Mouse (Mus musculus) gonadal fat pad, adult 2 months (tissue): ENCODE measurements around the gene Hoxc8. TPM values are rescaled to one million over a fixed set of nuclear protein-coding genes. Genes with fewer than 3 reads are reported as not detected.

Experiments
- DNase-seq: peaks from one replicate; pipeline ENCODE4 v3.0.0-alpha.2; 2012; ENCODE audit warnings: low read depth
- polyA plus RNA-seq: library from polyadenylated mRNA; depleted of rRNA; stranded (reverse); fragments of >200 nt; gene quantifications from 2 replicates; pipeline ENCODE4 v1.2.3, GENCODE M21; 2012

Hoxc8 gene
- polyA plus RNA-seq, 1 experiment = 23.5 TPM

DNA sequence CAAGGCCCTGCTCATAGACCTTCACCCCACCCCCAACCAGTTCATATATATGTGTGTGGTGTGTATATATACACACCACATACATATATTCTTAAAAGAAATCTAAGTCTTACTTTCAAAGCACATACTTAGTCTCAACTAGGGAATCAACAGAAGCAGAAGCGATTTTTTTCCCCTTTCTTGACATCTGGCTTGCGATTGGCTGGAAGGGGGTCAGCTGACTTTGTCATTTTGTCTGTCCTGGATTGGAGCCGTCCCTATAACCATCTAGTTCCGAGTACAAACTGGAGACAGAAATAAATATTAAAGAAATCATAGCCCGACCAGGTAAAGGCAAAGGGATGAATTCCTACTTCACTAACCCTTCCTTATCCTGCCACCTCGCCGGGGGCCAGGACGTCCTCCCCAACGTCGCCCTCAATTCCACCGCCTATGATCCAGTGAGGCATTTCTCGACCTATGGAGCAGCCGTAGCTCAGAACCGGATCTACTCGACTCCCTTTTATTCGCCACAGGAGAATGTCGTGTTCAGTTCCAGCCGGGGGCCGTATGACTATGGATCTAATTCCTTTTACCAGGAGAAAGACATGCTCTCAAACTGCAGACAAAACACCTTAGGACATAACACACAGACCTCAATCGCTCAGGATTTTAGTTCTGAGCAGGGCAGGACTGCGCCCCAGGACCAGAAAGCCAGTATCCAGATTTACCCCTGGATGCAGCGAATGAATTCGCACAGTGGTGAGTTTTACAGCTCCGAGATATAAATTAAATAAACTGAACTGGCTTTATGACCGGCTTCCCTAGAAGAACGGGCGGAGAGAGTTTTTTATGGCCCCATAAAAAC, 19.1 kb downstream of the Hoxc8 start:
- DNase-seq = no peak

GRCm38 (mm10) chr15:103010112-103010846, 19.9 kb downstream of the Hoxc8 start:
- DNase-seq = no peak

DNA sequence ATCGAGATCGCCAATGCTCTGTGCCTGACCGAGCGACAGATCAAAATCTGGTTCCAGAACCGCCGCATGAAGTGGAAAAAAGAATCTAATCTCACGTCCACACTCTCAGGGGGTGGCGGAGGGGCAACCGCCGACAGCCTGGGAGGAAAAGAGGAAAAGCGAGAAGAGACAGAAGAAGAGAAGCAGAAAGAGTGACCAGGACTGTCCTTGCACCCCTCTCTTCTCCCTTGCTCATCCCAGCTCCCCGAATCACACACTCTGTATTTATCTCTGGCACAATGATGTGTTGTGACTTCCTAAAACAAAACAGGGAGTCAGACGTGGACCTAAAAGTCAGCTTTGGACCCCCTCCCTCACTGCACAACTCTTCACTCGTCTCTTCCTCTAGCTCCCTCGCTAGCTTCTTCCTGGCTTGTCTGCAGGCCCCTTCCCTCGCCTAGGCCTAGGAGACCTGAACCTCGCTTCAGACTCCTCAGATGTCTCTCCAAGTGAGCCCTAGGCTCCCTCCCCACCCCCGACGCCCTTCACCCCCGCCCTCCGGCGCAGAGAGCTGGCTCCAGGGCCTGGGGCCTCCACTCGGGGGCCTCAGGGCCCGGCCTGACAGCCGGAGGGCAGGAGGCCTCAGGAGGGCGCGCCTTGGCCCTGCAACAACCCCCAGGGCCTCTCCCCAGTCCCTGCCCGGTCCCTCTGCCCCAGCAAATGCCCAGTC, 20.6 kb downstream of the Hoxc8 start:
- no peak for DNase-seq

- DNase-seq = no peak
Measured at GRCm38 (mm10) chr15:103011928-103012486, 21.6 kb downstream of the Hoxc8 start.

DNA sequence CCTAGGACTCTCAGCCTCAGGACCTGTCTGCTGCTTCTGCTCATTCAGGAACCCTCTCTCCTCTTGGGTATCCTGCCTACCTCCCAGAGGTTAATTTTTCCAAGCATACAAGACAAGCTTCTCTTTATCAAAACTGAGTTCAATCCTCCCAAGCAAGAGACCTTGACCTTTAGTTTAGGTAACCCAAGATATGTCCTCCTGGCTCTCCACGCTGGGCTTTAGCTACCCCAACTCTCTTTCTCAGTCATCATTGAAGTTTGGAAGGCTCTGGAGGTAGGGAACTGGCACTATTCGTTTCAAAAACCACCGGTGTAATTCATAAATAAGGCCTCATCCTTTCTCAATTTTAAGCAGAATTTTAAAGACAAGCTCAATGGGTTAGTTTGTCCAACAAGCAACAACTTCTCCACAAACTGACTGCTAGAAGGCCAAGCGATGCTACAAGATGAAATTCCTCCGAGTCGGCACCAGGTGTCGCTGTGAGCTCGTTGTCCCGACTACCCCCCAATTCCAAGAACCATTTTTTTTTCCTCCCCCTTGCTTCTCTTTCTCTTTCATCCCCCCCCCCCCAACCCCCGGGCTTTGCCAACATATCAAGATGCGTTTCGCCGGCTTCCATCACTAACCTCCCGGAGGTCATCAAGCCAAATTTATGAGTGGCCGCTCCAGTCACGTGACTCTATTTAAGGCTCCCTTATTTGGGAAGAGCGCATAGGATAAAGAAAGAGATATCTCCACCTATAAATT, 23.0 kb downstream of the Hoxc8 start:
- DNase-seq = no peak

DNA sequence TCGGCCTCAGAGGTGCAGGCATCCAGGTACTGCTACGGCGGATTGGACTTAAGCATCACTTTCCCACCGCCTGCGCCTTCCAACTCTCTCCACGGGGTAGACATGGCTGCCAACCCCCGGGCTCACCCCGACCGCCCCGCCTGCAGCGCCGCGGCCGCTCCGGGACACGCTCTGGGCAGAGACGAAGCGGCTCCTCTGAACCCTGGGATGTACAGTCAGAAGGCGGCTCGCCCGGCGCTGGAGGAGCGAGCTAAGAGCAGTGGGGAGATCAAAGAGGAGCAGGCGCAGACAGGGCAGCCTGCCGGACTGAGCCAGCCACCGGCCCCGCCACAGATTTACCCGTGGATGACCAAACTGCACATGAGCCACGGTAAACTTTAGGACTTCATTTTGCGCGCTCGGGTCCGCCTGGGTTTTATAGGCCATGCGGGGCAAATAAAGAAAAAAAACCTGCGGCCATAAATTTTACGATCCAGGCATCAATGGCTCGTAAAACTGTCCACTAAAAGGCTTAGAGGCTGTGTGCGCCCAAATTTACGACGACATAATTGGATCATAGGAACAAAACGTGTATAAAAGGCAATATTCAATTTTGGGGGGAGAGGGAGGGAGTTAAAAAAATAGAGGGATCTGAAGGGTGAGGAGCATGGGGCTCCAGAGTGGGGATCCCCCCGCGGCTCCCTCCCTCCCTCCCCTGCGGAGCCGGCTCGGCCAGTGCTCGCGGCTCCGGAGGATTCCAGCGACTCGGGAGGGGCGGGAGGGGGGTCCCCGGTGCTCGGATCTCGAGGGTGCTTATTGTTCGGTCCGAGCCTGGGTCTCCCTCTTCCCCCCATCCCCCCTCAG, 24.0 kb downstream of the Hoxc8 start:
- no peak for DNase-seq

DNA sequence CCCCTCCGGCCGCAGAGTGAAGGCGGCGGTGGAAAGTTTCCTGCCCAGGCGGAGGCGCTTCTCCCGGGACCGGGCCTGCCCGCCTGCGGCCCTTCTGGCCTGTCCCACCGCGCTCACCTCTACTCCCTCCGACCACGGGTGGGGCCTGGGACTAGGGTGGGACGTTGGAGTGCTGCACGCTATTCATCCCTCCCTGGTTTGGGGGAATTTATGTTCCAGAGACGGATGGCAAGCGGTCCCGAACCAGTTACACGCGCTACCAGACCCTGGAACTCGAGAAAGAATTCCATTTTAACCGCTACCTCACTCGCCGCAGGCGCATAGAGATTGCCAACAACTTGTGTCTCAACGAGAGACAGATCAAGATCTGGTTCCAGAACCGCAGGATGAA, 24.6 kb downstream of the Hoxc8 start:
- no peak for DNase-seq

- no peak for DNase-seq
Measured at GRCm38 (mm10) chr15:103015406-103016166, 25.2 kb downstream of the Hoxc8 start.

GRCm38 (mm10) chr15:103018636-103019035, 28.2 kb downstream of the Hoxc8 start, which contains the start of gene Hoxc4:
Hoxc4 (plus strand) TSS chr15:103018934.
- DNase-seq = no peak

GRCm38 (mm10) chr15:103020899-103021418, 30.6 kb downstream of the Hoxc8 start:
- DNase-seq = no peak

DNA sequence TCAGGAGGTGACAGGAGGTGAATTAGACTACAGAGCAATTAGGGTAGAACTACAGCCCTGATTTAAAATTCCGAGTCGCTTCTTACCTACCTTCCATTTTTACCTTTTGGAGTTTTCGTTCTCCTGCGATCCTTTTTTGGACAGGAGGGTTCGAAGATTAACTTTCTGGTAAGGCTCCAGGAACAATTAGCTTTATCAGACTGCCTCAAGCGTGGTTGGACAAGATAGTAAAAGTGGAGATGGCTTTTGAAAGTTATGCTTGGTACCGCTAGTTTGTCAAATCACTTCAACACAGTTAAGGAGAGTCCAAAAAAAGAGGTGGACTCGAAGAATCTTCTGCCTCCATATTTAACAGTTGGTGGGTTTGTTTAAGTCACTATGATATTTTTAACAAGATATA, 31.1 kb downstream of the Hoxc8 start:
- DNase-seq = no peak

- no peak for DNase-seq
Measured at GRCm38 (mm10) chr15:103024131-103024530, 33.7 kb downstream of the Hoxc8 start.

DNA sequence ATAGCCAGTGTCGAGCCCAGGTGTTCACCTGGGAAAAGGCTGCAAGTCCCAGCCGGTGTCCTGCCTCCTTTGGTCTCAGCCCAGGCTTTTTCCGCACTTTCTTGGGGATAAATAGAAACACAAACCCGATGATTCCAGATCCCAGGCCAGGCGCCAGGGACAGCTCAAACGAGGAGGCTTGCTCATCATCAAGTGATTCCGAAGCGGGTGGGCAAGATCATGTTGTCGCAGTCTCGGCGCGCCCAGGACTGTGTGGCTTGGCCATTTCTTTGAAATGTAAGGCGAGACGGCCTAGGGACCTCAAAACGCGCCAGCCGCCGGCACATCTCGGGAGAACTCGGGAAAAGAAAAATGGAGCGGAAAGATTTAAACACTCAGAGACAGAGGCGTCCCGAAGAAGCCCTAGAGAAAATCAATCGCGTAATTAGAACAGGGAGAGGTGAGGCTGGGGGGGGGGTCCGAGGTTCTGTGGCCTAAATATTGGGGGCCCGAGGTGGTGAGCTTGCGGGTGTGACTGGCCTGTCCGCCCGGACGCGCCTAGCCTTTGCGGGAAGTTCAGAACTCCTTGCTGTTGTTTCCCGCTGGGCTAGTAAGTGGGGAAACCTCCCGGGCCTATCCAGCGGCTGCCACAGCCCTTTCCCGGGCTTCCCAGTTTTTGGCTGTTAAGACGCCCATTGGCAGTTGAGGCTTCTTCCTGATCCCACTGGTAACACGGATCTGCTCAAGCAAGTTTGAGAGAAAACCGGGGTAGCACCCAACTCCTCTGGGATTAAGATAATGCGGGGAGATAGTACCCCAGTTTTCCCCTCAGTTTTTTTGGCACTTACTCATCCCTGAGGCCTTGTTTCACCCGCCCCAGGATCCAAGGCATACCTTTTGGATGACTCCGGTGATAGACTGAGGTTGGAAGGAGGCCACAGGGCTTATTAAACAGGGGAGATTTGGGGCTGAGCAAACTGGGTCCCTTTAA, 37.1 kb downstream of the Hoxc8 start:
- DNase-seq = no peak

DNA sequence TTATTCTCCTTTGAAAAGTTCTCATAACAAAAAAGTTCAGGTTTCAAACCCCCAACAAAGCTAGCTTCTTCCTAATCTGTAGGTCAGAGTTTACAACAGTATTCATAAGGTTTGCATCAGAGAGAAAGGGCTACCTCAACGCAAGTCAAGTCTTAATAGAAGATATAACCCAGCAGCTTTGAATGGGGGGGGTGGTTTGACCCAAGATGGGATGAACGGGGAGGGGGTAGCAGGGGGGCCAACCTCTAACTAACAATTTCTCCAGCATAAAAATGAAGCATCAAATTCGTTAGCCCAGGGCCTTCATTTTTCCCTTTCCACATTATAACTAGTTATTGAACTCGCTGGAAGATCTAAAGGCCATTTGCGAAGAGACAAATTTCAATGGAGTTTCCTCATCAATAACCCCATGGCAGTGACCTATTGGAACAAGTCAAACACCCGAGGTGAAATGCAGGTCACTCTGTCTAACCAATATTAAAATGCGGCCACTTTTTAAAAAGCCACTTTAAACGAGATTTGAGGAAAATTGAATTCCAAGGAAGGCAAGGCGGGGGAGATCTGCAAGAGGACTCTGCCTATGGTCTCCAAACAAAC, 38.6 kb downstream of the Hoxc8 start:
- no peak for DNase-seq

DNA sequence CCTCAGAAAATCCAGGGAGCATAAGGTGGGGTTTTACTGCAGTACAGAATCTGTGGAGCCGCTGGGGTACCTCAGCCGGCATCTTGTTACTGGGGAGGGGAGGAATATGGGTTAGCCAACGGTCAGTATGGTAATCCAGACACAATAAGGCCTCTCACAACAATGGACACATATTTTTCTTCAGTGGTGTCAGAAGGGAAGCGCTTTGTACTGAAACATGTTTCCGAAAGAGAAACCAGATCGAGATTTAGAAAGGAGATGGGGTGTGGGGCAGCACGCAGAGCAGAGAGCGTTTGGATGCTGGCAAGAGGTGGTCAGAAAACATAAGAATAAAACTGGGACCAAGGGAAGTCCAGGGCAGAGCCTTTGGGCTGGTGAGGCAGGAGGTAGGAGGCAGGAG, 39.7 kb downstream of the Hoxc8 start:
- DNase-seq = no peak

DNA sequence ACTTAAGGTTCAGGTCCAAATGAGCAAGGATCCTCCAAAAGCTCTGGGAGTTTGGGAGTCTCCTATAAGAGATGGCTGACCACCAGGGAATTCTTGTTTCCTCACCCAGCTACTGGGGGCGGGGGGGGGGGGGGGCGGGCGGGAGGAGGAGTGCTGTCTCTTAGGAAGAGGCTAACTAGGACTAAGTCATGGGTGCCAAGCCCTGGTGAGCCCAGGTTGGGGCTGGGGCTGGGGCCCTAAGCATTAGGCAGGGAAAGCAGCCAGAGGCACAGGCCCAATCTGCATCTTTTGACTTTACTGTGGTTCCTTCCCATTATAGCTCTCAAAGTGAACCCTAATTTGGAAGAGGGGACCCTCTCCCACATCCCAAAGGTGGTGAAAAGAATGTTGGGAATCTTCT, 41.8 kb downstream of the Hoxc8 start:
- no peak for DNase-seq

- no peak for DNase-seq
Measured at GRCm38 (mm10) chr15:103032646-103033575, 42.5 kb downstream of the Hoxc8 start.
